Mouse (Mus musculus) midbrain, embryonic 16.5 days (tissue): ENCODE results near the gene Cpne8. TPM values are rescaled to one million over a fixed set of nuclear protein-coding genes. Genes with fewer than 3 reads are reported as not detected.

Experiments
- ATAC-seq: fragments of 200-750 bp; cut with Nextera tagmentation; 2 replicates; pipeline ENCODE4 v1.8.0; 2017; ENCODE audit warnings: moderate TSS enrichment
- H3K27ac ChIP-seq: fragments of 300-500 bp; sonication (generic); 2 replicates; pipeline ENCODE4 v1.5.1; 2014; ENCODE audit warnings: mild to moderate bottlenecking, low read length, mixed read lengths
- H3K27me3 ChIP-seq: fragments of 300-500 bp; sonication (generic); 2 replicates; pipeline ENCODE4 v1.6.1; 2014; ENCODE audit warnings: low read depth, low read length, mixed read lengths; ENCODE audit not compliant: control insufficient read depth, insufficient read depth
- H3K36me3 ChIP-seq: fragments of 300-500 bp; sonication (generic); 2 replicates; pipeline ENCODE4 v1.6.1; 2014; ENCODE audit warnings: mild to moderate bottlenecking, low read length, moderate library complexity, mixed read lengths; ENCODE audit not compliant: control insufficient read depth, insufficient read depth
- H3K4me1 ChIP-seq: fragments of 300-500 bp; sonication (generic); 2 replicates; pipeline ENCODE4 v1.6.1; 2014; ENCODE audit warnings: mild to moderate bottlenecking, low read length, mixed read lengths; ENCODE audit not compliant: control insufficient read depth, insufficient read depth
- H3K4me2 ChIP-seq: fragments of 300-500 bp; sonication (generic); 2 replicates; pipeline ENCODE4 v1.6.1; 2014; ENCODE audit warnings: mild to moderate bottlenecking, low read length, mixed read lengths
- H3K4me3 ChIP-seq: fragments of 300-500 bp; sonication (generic); 2 replicates; pipeline ENCODE4 v1.5.1; 2014; ENCODE audit warnings: low read depth, mild to moderate bottlenecking, low read length, moderate library complexity, mixed read lengths
- H3K9ac ChIP-seq: fragments of 300-500 bp; sonication (generic); 2 replicates; pipeline ENCODE4 v1.6.1; 2014; ENCODE audit warnings: low read depth, low read length, mixed read lengths
- H3K9me3 ChIP-seq: fragments of 300-500 bp; sonication (generic); replicated peaks from 2 replicates; pipeline ENCODE4 v1.6.1; 2014; ENCODE audit warnings: mild to moderate bottlenecking, low read length, mixed read lengths; ENCODE audit not compliant: control insufficient read depth, poor library complexity, severe bottlenecking
- WGBS: fragments of 180-500 bp; shearing (Covaris S2); extraction: QIAGEN DNeasy Blood & Tissue Kit; methylation state at CpG from one replicate; pipeline ENCODE4 v1.1.7; 2014; 5-methylcytosine and 5-hydroxymethylcytosine counted together
- polyA plus RNA-seq: library from polyadenylated mRNA; unstranded; fragments of >200 nt; fragmentation: Nextera tagmentation; extraction: Ambion mirVana; gene quantifications from 2 replicates; pipeline ENCODE4 v1.2.1, GENCODE M21; 2015

Cpne8 gene
- polyA plus RNA-seq, 1 experiment from 2014 or later = 18.9 TPM

GRCm38 (mm10) chr15:90603676-90604075, 75.6 kb downstream of the Cpne8 start:
- Histone ChIP-seq H3K9me3 (no peaks in the 10 kb centered on the region), H3K4me2 (no peak overlapping the region), H3K27me3 (no peaks in the 10 kb centered on the region), H3K4me1 (no peaks in the 10 kb centered on the region), H3K4me3 (no peak overlapping the region), H3K27ac (no peak overlapping the region), H3K36me3 (no peaks in the 10 kb centered on the region), H3K9ac (no peak overlapping the region)
- ATAC-seq = no peak
- WGBS = 81% methylated on average over 5 of the region's 5 CpGs

- no peak for ATAC-seq
- H3K4me2 ChIP-seq = no peak overlapping the region
- 67% methylated on average over 6 of the region's 6 CpGs for WGBS
- no peaks in the 10 kb centered on the region for H3K36me3 ChIP-seq
- no peak overlapping the region for H3K9ac ChIP-seq
- no peaks in the 10 kb centered on the region for H3K27me3 ChIP-seq
- no peak overlapping the region for H3K27ac ChIP-seq
- no peaks in the 10 kb centered on the region for H3K4me1 ChIP-seq
- no peak overlapping the region for H3K4me3 ChIP-seq
- no peaks in the 10 kb centered on the region for H3K9me3 ChIP-seq
Observed at GRCm38 (mm10) chr15:90597715-90598497, 81.3 kb downstream of the Cpne8 start.

GRCm38 (mm10) chr15:90595592-90595991, 83.6 kb downstream of the Cpne8 start:
- WGBS = 83% methylated on average over 2 of the region's 2 CpGs
- H3K27ac ChIP-seq = no peak overlapping the region
- no peaks in the 10 kb centered on the region for H3K9me3 ChIP-seq
- no peaks in the 10 kb centered on the region for H3K36me3 ChIP-seq
- H3K4me3 ChIP-seq = no peak overlapping the region
- ATAC-seq = no peak
- H3K4me2 ChIP-seq = no peak overlapping the region
- no peaks in the 10 kb centered on the region for H3K4me1 ChIP-seq
- no peaks in the 10 kb centered on the region for H3K27me3 ChIP-seq
- no peak overlapping the region for H3K9ac ChIP-seq

- Histone ChIP-seq H3K4me2 (no peak overlapping the region), H3K27ac (no peak overlapping the region), H3K4me1 (no peaks in the 10 kb centered on the region), H3K9me3 (no peaks in the 10 kb centered on the region), H3K9ac (no peak overlapping the region), H3K27me3 (no peaks in the 10 kb centered on the region), H3K4me3 (no peak overlapping the region), H3K36me3 (no peaks in the 10 kb centered on the region)
- ATAC-seq = no peak
- 89% methylated on average over 7 of the region's 7 CpGs for WGBS
Observed at GRCm38 (mm10) chr15:90589587-90589986, 89.6 kb downstream of the Cpne8 start.

GRCm38 (mm10) chr15:90577402-90577801, 101.8 kb downstream of the Cpne8 start:
- no peak overlapping the region for H3K9ac ChIP-seq
- H3K4me3 ChIP-seq = no peak overlapping the region
- no peaks in the 10 kb centered on the region for H3K27me3 ChIP-seq
- no peak for ATAC-seq
- no peaks in the 10 kb centered on the region for H3K9me3 ChIP-seq
- 98% methylated on average over 3 of the region's 3 CpGs for WGBS
- H3K4me2 ChIP-seq = no peak overlapping the region
- H3K27ac ChIP-seq = no peak overlapping the region
- no peaks in the 10 kb centered on the region for H3K4me1 ChIP-seq
- H3K36me3 ChIP-seq = no peaks in the 10 kb centered on the region

- H3K27ac ChIP-seq = no peak overlapping the region
- no peaks in the 10 kb centered on the region for H3K36me3 ChIP-seq
- H3K27me3 ChIP-seq = no peaks in the 10 kb centered on the region
- no peak overlapping the region for H3K4me2 ChIP-seq
- no peak overlapping the region for H3K9ac ChIP-seq
- no peaks in the 10 kb centered on the region for H3K4me1 ChIP-seq
- no peak for ATAC-seq
- no peak overlapping the region for H3K4me3 ChIP-seq
- WGBS = 87% methylated on average over 4 of the region's 4 CpGs
- H3K9me3 ChIP-seq = no peaks in the 10 kb centered on the region
Observed at GRCm38 (mm10) chr15:90569246-90569645, 110.0 kb downstream of the Cpne8 start.

- H3K4me1 ChIP-seq = no peaks in the 10 kb centered on the region
- no peaks in the 10 kb centered on the region for H3K36me3 ChIP-seq
- no peaks in the 10 kb centered on the region for H3K9me3 ChIP-seq
- H3K4me2 ChIP-seq = no peak overlapping the region
- H3K4me3 ChIP-seq = no peak overlapping the region
- WGBS = 77% methylated on average over 4 of the region's 4 CpGs
- no peak for ATAC-seq
- H3K27ac ChIP-seq = no peak overlapping the region
- H3K27me3 ChIP-seq = no peaks in the 10 kb centered on the region
- H3K9ac ChIP-seq = no peak overlapping the region
Observed at GRCm38 (mm10) chr15:90568050-90568449, 111.2 kb downstream of the Cpne8 start.

- 68% methylated on average over 3 of the region's 3 CpGs for WGBS
- Histone ChIP-seq H3K27ac (no peak overlapping the region), H3K4me1 (no peaks in the 10 kb centered on the region), H3K4me2 (no peak overlapping the region), H3K4me3 (no peak overlapping the region), H3K27me3 (no peaks in the 10 kb centered on the region), H3K36me3 (no peaks in the 10 kb centered on the region), H3K9me3 (no peaks in the 10 kb centered on the region), H3K9ac (no peak overlapping the region)
- ATAC-seq = no peak
Observed at GRCm38 (mm10) chr15:90563996-90564395, 115.2 kb downstream of the Cpne8 start.

- H3K4me2 ChIP-seq = no peak overlapping the region
- no peak overlapping the region for H3K9ac ChIP-seq
- no peak for ATAC-seq
- H3K9me3 ChIP-seq = no peaks in the 10 kb centered on the region
- no peak overlapping the region for H3K27ac ChIP-seq
- H3K36me3 ChIP-seq = no peaks in the 10 kb centered on the region
- WGBS = 60% methylated on average over 12 of the region's 12 CpGs
- no peaks in the 10 kb centered on the region for H3K27me3 ChIP-seq
- no peaks in the 10 kb centered on the region for H3K4me1 ChIP-seq
- no peak overlapping the region for H3K4me3 ChIP-seq
Observed at GRCm38 (mm10) chr15:90561613-90562012, 117.6 kb downstream of the Cpne8 start.
